Mouse (Mus musculus): ENCODE results near the gene Clec4n. TPM values are rescaled to one million over a fixed set of nuclear protein-coding genes. Genes with fewer than 3 reads are reported as not detected.

Clec4n gene
- polyA plus RNA-seq (2014; fragmentation: Illumina TruSeq; extraction: RNeasy Lipid Tissue Mini Kit (QIAGEN cat#74804); ENCODE audit: low read depth, low replicate concordance): 15.2 TPM

GRCm38 (mm10) chr6:123229644-123230043 lies at the start of gene Clec4n:
Gene Clec4n (plus strand): TSS chr6:123229843.

GRCm38 (mm10) chr6:123261555-123262161 lies 32.0 kb downstream of the Clec4n start, which contains the start of gene Clec4d:
Gene Clec4d (plus strand): TSS chr6:123262111.

GRCm38 (mm10) chr6:123289753-123290152 lies 60.1 kb downstream of the Clec4n start, which contains the start of gene Clec4e:
Gene Clec4e (minus strand): TSS chr6:123289870.

Other genes with a start within 250 kb of the Clec4n start
- 0.66 TPM for gene Clec4a4, start 239.5 kb upstream of the Clec4n start, polyA plus RNA-seq (2014; fragmentation: Illumina TruSeq; extraction: RNeasy Lipid Tissue Mini Kit (QIAGEN cat#74804); ENCODE audit: low read depth, low replicate concordance)
- gene Clec4b1, start 179.9 kb upstream of the Clec4n start, polyA plus RNA-seq (2014; fragmentation: Illumina TruSeq; extraction: RNeasy Lipid Tissue Mini Kit (QIAGEN cat#74804); ENCODE audit: low read depth, low replicate concordance): 0.69 TPM
- 16.0 TPM for gene Clec4a2, start 123.4 kb upstream of the Clec4n start, polyA plus RNA-seq (2014; fragmentation: Illumina TruSeq; extraction: RNeasy Lipid Tissue Mini Kit (QIAGEN cat#74804); ENCODE audit: low read depth, low replicate concordance)
- gene Clec4b2, start 57.0 kb upstream of the Clec4n start, polyA plus RNA-seq (2014; fragmentation: Illumina TruSeq; extraction: RNeasy Lipid Tissue Mini Kit (QIAGEN cat#74804); ENCODE audit: low read depth, low replicate concordance): 0.38 TPM
- 4.4 TPM for gene Clec4d, start 32.3 kb downstream of the Clec4n start, polyA plus RNA-seq (2014; fragmentation: Illumina TruSeq; extraction: RNeasy Lipid Tissue Mini Kit (QIAGEN cat#74804); ENCODE audit: low read depth, low replicate concordance)
- 0.88 TPM for gene Clec4e, start 60.0 kb downstream of the Clec4n start, polyA plus RNA-seq (2014; fragmentation: Illumina TruSeq; extraction: RNeasy Lipid Tissue Mini Kit (QIAGEN cat#74804); ENCODE audit: low read depth, low replicate concordance)
- gene Vmn2r19, start 78.5 kb downstream of the Clec4n start, polyA plus RNA-seq (2014; fragmentation: Illumina TruSeq; extraction: RNeasy Lipid Tissue Mini Kit (QIAGEN cat#74804); ENCODE audit: low read depth, low replicate concordance): not detected
- gene Vmn2r20, start 188.3 kb downstream of the Clec4n start, polyA plus RNA-seq (2014; fragmentation: Illumina TruSeq; extraction: RNeasy Lipid Tissue Mini Kit (QIAGEN cat#74804); ENCODE audit: low read depth, low replicate concordance): not detected

Data from sigmoid colon, adult 10 weeks (tissue).